Mouse (Mus musculus): Measurements from ENCODE around the gene 1700019D03Rik. TPM values are rescaled to one million over a fixed set of nuclear protein-coding genes. Genes with fewer than 3 reads are reported as not detected.

1700019D03Rik gene
- under 1 TPM; 0.82 to 0.98 TPM for total RNA-seq (2023)

GRCm38 (mm10) chr1:53020079-53020478 lies at the start of gene 1700019D03Rik:
TSS of gene 1700019D03Rik (minus strand) at chr1:53020179.

DNA sequence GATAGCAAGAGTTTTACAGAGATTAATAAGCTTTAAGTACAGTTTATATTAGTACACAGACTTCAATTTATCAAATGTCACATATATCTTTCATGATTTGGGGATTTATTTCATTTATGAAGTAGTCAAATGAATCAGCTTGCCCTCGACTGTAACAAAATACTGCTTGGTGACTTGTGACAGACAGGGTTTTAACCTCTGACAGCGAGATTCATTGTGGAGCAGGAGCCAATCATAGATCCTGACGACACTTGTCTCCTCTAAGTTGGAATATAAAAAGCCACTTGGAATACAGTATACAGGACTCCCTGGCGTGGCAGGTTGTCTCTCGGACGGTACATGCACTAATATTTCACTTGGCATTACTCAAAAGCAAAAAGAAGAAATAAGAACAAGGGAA lies 41.4 kb upstream of the 1700019D03Rik start, which contains the start of gene Mstn:
Gene Mstn (plus strand): TSS at position 301 of the 400 bp plus-strand sequence.

Other genes with a start within 250 kb of the 1700019D03Rik start
- 10 to 100 TPM; 61.0 to 61.1 TPM for gene Inpp1, start 202.5 kb downstream of the 1700019D03Rik start, total RNA-seq (2023)
- 10 to 100 TPM; 23.5 to 23.9 TPM for gene Hibch, start 175.2 kb downstream of the 1700019D03Rik start, total RNA-seq (2023)
- not detected for gene Mstn, start 41.5 kb upstream of the 1700019D03Rik start, total RNA-seq (2023)
- under 1 TPM in 1 of 2 experiments, not detected in 1; 0.82 TPM for gene 1700019A02Rik, start 167.5 kb upstream of the 1700019D03Rik start, total RNA-seq (2023)

Measured in T-cell, adult 66 days (primary cell).